Mouse (Mus musculus): Measurements from ENCODE around the gene Tnnt2. TPM values are rescaled to one million over a fixed set of nuclear protein-coding genes. Genes with fewer than 3 reads are reported as not detected.

Tnnt2 gene
- polyA plus RNA-seq, 1 experiment from 2014 or later: 0.37 TPM

GRCm38 (mm10) chr1:135877248-135877647 lies 41.1 kb downstream of the Tnnt2 start:
- no peak overlapping the region for H3K4me3 ChIP-seq (ENCODE audit: low read depth, low read length)
- DNase-seq (ENCODE audit: low spot score): no peak

DNA sequence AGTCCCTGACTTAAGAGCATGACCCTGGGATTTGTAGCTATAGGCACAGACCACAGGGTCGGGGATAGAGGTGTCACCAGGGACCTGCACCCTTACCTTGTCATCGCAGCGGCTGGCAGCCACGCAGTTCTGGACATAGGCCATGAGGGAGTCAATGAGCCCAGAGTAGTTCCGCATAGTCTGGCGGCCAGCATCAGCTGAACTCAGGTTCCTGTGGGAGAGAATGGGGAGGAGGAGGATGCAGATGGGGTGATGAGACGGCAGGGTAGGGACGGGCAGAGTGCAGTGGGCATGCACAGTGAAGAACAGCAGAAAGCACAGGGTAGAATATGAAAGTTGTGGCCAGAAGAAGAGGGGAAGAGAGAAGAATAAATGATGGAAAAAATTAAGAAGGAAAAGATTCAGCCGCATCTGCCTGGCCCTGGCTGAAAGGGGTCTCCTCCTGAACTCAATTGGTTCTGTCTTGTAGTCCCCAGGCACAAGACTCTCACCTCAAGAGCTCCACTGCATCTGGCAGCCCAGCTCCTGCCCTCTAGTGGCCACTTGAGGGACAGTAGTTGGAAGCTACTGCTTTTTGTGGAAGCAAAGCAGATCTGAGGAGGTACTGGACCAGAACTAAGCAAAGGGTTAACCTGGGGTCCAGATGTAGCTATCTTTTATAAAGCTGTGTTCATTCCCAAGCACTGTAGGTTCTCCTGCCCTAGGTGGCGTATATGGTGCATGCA lies 46.4 kb downstream of the Tnnt2 start:
- Histone ChIP-seq H3K36me3 (ENCODE audit: control insufficient read depth, insufficient read depth, low read length) (no peaks in the 10 kb centered on the region), H3K9me3 (replicated peaks; ENCODE audit: control insufficient read depth, low read length) (no peaks in the 10 kb centered on the region), H3K4me3 (ENCODE audit: low read depth, low read length) (no peak overlapping the region), H3K27ac (ENCODE audit: low read depth, low read length) (no peak overlapping the region), H3K4me1 (ENCODE audit: control insufficient read depth, insufficient read depth, low read length) (no peaks in the 10 kb centered on the region), H3K27me3 (replicated peaks; ENCODE audit: control insufficient read depth, insufficient read depth, low read length) (no peaks in the 10 kb centered on the region), H3K9ac (ENCODE audit: low read length) (no peak overlapping the region), H3K4me2 (ENCODE audit: low read length) (no peak overlapping the region)
- WGBS: 77% methylated on average over 10 of the region's 10 CpGs
- peak; percentile 73 for DNase-seq (ENCODE audit: low spot score)
- peak; percentile 20; the same call in 1 of the 2 replicates for ATAC-seq

More at GRCm38 (mm10) chr1:135877248-135877647, 41.1 kb downstream of the Tnnt2 start:
- no peak for ATAC-seq
- Histone ChIP-seq H3K9ac (ENCODE audit: low read length) (no peak overlapping the region), H3K4me2 (ENCODE audit: low read length) (no peak overlapping the region), H3K4me1 (ENCODE audit: control insufficient read depth, insufficient read depth, low read length) (no peaks in the 10 kb centered on the region), H3K27me3 (replicated peaks; ENCODE audit: control insufficient read depth, insufficient read depth, low read length) (no peaks in the 10 kb centered on the region), H3K36me3 (ENCODE audit: control insufficient read depth, insufficient read depth, low read length) (no peaks in the 10 kb centered on the region), H3K27ac (ENCODE audit: low read depth, low read length) (no peak overlapping the region), H3K9me3 (replicated peaks; ENCODE audit: control insufficient read depth, low read length) (no peaks in the 10 kb centered on the region)
- WGBS: 95% methylated on average over 2 of the region's 2 CpGs

- H3K27me3 ChIP-seq (replicated peaks; ENCODE audit: control insufficient read depth, insufficient read depth, low read length): no peaks in the 10 kb centered on the region
- DNase-seq (ENCODE audit: low spot score): no peak
- H3K9me3 ChIP-seq (replicated peaks; ENCODE audit: control insufficient read depth, low read length): no peaks in the 10 kb centered on the region
- ATAC-seq: no peak
- no peaks in the 10 kb centered on the region for H3K4me1 ChIP-seq (ENCODE audit: control insufficient read depth, insufficient read depth, low read length)
- H3K4me3 ChIP-seq (ENCODE audit: low read depth, low read length): no peak overlapping the region
- H3K27ac ChIP-seq (ENCODE audit: low read depth, low read length): no peak overlapping the region
- H3K36me3 ChIP-seq (ENCODE audit: control insufficient read depth, insufficient read depth, low read length): no peaks in the 10 kb centered on the region
- H3K4me2 ChIP-seq (ENCODE audit: low read length): no peak overlapping the region
- 86% methylated on average over 20 of the region's 20 CpGs for WGBS
- no peak overlapping the region for H3K9ac ChIP-seq (ENCODE audit: low read length)
Measured at GRCm38 (mm10) chr1:135889461-135890185, 53.5 kb downstream of the Tnnt2 start.

DNA sequence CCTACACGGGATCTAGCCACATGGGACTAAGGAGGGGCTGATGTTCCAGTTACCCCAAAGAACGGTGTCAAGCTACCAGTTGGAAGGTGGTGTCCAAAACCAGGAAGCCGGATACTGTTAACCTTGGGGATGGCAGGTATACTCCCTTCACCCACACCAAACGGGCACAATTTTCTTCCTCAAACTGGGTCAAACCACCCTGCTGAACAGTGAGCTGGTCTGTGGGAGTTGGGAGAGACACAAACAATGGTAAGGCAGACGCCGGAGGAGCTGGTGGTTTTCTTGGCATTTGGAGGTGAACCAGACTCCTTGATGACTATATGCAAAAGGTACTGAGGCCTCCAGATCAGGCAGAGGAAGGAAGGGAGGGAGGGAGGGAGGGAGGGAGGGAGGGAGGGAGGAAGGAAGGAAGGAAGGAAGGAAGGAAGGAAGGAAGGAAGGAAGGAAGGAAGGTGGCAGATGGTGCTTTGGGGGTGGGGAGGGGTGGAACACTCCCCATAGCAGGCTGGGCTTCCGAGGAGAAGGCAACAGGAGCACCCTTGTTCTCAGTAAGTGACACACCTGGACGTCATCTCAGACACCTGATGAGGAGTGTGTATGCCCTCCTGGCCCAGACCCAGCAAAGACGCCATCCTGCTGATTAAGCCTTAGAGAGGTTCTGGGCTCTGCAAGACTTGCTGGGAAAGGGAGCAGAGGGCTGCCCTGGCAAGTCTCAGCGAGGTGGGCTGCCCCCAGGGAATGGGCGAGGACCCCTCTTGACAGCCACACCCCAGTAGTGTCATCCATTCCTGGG lies 55.5 kb downstream of the Tnnt2 start:
- no peaks in the 10 kb centered on the region for H3K27me3 ChIP-seq (replicated peaks; ENCODE audit: control insufficient read depth, insufficient read depth, low read length)
- WGBS: 76% methylated on average over 11 of the region's 11 CpGs
- H3K36me3 ChIP-seq (ENCODE audit: control insufficient read depth, insufficient read depth, low read length): no peaks in the 10 kb centered on the region
- no peak overlapping the region for H3K9ac ChIP-seq (ENCODE audit: low read length)
- no peaks in the 10 kb centered on the region for H3K9me3 ChIP-seq (replicated peaks; ENCODE audit: control insufficient read depth, low read length)
- H3K4me1 ChIP-seq (ENCODE audit: control insufficient read depth, insufficient read depth, low read length): no peaks in the 10 kb centered on the region
- no peak overlapping the region for H3K4me3 ChIP-seq (ENCODE audit: low read depth, low read length)
- ATAC-seq (no peak), DNase-seq (ENCODE audit: low spot score) (no peak)
- H3K4me2 ChIP-seq (ENCODE audit: low read length): no peak overlapping the region
- H3K27ac ChIP-seq (ENCODE audit: low read depth, low read length): no peak overlapping the region

- no peaks in the 10 kb centered on the region for H3K9me3 ChIP-seq (replicated peaks; ENCODE audit: control insufficient read depth, low read length)
- no peaks in the 10 kb centered on the region for H3K4me1 ChIP-seq (ENCODE audit: control insufficient read depth, insufficient read depth, low read length)
- H3K4me3 ChIP-seq (ENCODE audit: low read depth, low read length): no peak overlapping the region
- no peaks in the 10 kb centered on the region for H3K27me3 ChIP-seq (replicated peaks; ENCODE audit: control insufficient read depth, insufficient read depth, low read length)
- no peak overlapping the region for H3K4me2 ChIP-seq (ENCODE audit: low read length)
- H3K27ac ChIP-seq (ENCODE audit: low read depth, low read length): no peak overlapping the region
- DNase-seq (ENCODE audit: low spot score) (no peak), ATAC-seq (no peak)
- 60% methylated on average over 6 of the region's 6 CpGs for WGBS
- no peak overlapping the region for H3K9ac ChIP-seq (ENCODE audit: low read length)
- H3K36me3 ChIP-seq (ENCODE audit: control insufficient read depth, insufficient read depth, low read length): no peaks in the 10 kb centered on the region
Measured at GRCm38 (mm10) chr1:135892233-135892632, 56.1 kb downstream of the Tnnt2 start.

GRCm38 (mm10) chr1:135892764-135893163 lies 56.6 kb downstream of the Tnnt2 start:
- no peaks in the 10 kb centered on the region for H3K36me3 ChIP-seq (ENCODE audit: control insufficient read depth, insufficient read depth, low read length)
- DNase-seq (ENCODE audit: low spot score): no peak
- H3K4me2 ChIP-seq (ENCODE audit: low read length): no peak overlapping the region
- no peak overlapping the region for H3K4me3 ChIP-seq (ENCODE audit: low read depth, low read length)
- H3K4me1 ChIP-seq (ENCODE audit: control insufficient read depth, insufficient read depth, low read length): no peaks in the 10 kb centered on the region
- H3K27me3 ChIP-seq (replicated peaks; ENCODE audit: control insufficient read depth, insufficient read depth, low read length): no peaks in the 10 kb centered on the region
- ATAC-seq: no peak
- no peaks in the 10 kb centered on the region for H3K9me3 ChIP-seq (replicated peaks; ENCODE audit: control insufficient read depth, low read length)
- H3K27ac ChIP-seq (ENCODE audit: low read depth, low read length): no peak overlapping the region
- WGBS: 87% methylated on average over 6 of the region's 6 CpGs
- no peak overlapping the region for H3K9ac ChIP-seq (ENCODE audit: low read length)

DNA sequence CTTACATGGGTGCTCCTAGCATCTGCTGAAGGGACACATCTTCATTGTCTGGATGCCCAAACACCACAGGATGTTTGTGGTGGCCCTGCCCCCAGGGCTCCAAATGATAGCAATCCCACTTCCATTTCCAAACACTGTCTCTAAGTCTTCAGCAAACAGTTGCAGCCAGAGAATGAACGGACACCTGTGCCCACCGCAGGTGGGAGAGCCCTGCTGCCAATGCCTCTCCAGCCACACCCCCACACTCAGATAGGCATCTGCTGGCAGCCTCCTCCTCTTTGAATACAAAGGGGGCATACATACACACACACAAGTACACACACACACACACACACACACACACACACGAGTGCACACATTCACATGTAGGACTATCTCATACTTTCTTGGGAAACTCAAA lies 57.2 kb downstream of the Tnnt2 start:
- WGBS: 82% methylated on average over 3 of the region's 3 CpGs
- ATAC-seq (no peak), DNase-seq (ENCODE audit: low spot score) (no peak)
- Histone ChIP-seq H3K9ac (ENCODE audit: low read length) (no peak overlapping the region), H3K27me3 (replicated peaks; ENCODE audit: control insufficient read depth, insufficient read depth, low read length) (no peaks in the 10 kb centered on the region), H3K27ac (ENCODE audit: low read depth, low read length) (no peak overlapping the region), H3K4me3 (ENCODE audit: low read depth, low read length) (no peak overlapping the region), H3K4me1 (ENCODE audit: control insufficient read depth, insufficient read depth, low read length) (no peaks in the 10 kb centered on the region), H3K36me3 (ENCODE audit: control insufficient read depth, insufficient read depth, low read length) (no peaks in the 10 kb centered on the region), H3K9me3 (replicated peaks; ENCODE audit: control insufficient read depth, low read length) (no peaks in the 10 kb centered on the region), H3K4me2 (ENCODE audit: low read length) (no peak overlapping the region)

DNA sequence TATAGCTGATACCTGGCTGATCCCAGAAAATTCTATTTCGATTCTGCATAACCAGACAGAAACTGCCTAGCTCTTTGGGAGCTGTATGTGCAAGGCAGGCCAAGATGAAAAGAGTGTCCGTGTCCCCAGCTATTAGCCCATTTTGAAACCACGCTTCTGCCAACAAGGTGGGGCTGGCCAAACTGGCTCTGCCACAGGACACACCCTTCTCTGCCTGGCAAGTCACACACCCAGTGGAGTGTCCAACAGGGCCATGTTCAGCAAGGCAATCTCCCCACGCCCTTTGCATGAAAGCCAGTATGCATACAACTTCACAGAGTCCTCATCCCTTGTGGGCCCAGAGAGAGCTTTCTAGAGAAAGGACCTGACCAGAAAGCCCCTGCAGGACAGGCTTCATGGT lies 59.2 kb downstream of the Tnnt2 start:
- H3K9ac ChIP-seq (ENCODE audit: low read length): no peak overlapping the region
- H3K27me3 ChIP-seq (replicated peaks; ENCODE audit: control insufficient read depth, insufficient read depth, low read length): no peaks in the 10 kb centered on the region
- ATAC-seq (no peak), DNase-seq (ENCODE audit: low spot score) (no peak)
- H3K4me2 ChIP-seq (ENCODE audit: low read length): no peak overlapping the region
- WGBS: 87% methylated on average over 4 of the region's 4 CpGs
- no peaks in the 10 kb centered on the region for H3K9me3 ChIP-seq (replicated peaks; ENCODE audit: control insufficient read depth, low read length)
- no peak overlapping the region for H3K27ac ChIP-seq (ENCODE audit: low read depth, low read length)
- no peak overlapping the region for H3K4me3 ChIP-seq (ENCODE audit: low read depth, low read length)
- H3K4me1 ChIP-seq (ENCODE audit: control insufficient read depth, insufficient read depth, low read length): no peaks in the 10 kb centered on the region
- H3K36me3 ChIP-seq (ENCODE audit: control insufficient read depth, insufficient read depth, low read length): no peaks in the 10 kb centered on the region

Measured in forebrain, embryonic 14.5 days (tissue).